Mouse (Mus musculus): ENCODE measurements around the gene Cts3. TPM values are rescaled to one million over a fixed set of nuclear protein-coding genes. Genes with fewer than 3 reads are reported as not detected.
"Not testable (repeated sequence)": the region's sequence is repeated elsewhere in the genome, so short reads cannot be mapped to it uniquely, and the experiment has no call there.

Cts3 gene
- not detected for total RNA-seq (2021)
- long read RNA-seq, experiment 1, result 0 reads
- long read RNA-seq, experiment 2, result 0 reads

DNA sequence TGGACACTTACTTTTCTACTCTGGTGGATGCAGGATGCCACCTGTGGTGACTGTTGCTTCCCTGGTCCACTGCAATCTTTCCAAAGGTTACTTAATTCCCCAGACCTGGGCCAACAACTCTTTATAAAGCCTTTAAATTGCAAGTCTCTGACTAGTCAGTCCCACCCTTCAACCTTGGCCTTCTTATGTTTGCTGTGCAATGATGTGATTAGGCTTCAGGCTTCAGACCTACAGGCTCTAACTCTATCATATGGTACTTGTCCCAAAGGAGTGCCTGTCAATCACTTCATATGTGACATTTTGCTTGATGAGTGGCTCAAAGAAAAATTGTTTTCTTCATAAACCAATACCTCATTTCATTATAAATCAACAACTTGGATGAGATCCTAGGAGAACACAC, at the start of gene Cts3:
TSS of gene Cts3 (minus strand) at position 101 of the 400 bp plus-strand sequence.
- no peak for DNase-seq (ENCODE audit: low spot score)

GRCm38 (mm10) chr13:61568074-61568473, 1.9 kb downstream of the Cts3 start, which contains the start of gene Gm49352:
Gm49352 (minus strand) TSS chr13:61568174.
- DNase-seq (ENCODE audit: low spot score), result not testable (repeated sequence)

DNA sequence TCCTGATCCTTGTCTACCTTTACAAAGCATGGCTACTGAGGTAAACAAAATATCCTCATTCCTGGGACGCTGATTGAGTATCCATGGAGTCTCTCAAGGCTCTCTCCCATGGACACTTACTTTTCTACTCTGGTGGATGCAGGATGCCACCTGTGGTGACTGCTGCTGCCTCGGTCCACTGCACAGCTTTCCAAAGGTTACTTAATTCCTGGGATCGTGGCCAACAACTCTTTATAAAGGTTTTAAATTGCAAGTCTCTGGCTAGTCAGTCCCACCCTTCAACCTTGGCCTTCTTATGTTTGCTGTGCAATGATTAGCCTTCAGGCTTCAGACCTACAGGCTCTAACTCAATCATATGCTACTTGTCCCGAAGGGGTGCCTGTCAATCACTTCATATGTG, 28.3 kb downstream of the Cts3 start, which contains the start of gene Ctsm:
TSS of gene Ctsm (minus strand) at position 209 of the 400 bp plus-strand sequence.
- DNase-seq (ENCODE audit: low spot score), result no peak

Other genes starting within 250 kb of the Cts3 start
- gene Cts7, start 211.9 kb downstream of the Cts3 start, total RNA-seq (2021), result not detected
- gene Ctsm, start 28.3 kb downstream of the Cts3 start, total RNA-seq (2021), result not detected
- not detected for gene Gm49352, start 2.0 kb downstream of the Cts3 start, total RNA-seq (2021)